Mouse (Mus musculus): ENCODE data around the gene Dkkl1. TPM values are rescaled to one million over a fixed set of nuclear protein-coding genes. Genes with fewer than 3 reads are reported as not detected.

The Dkkl1 gene
- polyA plus RNA-seq, 1 experiment from 2014 or later, result 1.4 TPM

- 96% methylated on average over 18 of the region's 18 CpGs for WGBS
- Histone ChIP-seq H3K9me3 (no peaks in the 10 kb centered on the region), H3K4me1 (peaks cover 5% of the 10 kb centered on the region; the same call in 1 of the 2 replicates), H3K4me3 (no peak overlapping the region), H3K27me3 (no peaks in the 10 kb centered on the region), H3K36me3 (peaks cover 86% of the 10 kb centered on the region), H3K9ac (no peak overlapping the region), H3K4me2 (replicated peaks) (no peak overlapping the region), H3K27ac (no peak overlapping the region)
- ATAC-seq (ENCODE audit: insufficient number of reproducible peaks, insufficient read depth, low FRiP score, low TSS enrichment), result no peak
These were observed 16.6 kb upstream of the Dkkl1 start for GRCm38 (mm10) chr7:45228548-45228947.

GRCm38 (mm10) chr7:45226421-45226820 lies 14.5 kb upstream of the Dkkl1 start:
- H3K4me2 ChIP-seq (replicated peaks), result no peak overlapping the region
- H3K27me3 ChIP-seq, result no peaks in the 10 kb centered on the region
- H3K27ac ChIP-seq, result no peak overlapping the region
- no peak for ATAC-seq (ENCODE audit: insufficient number of reproducible peaks, insufficient read depth, low FRiP score, low TSS enrichment)
- no peak overlapping the region for H3K9ac ChIP-seq
- H3K9me3 ChIP-seq, result no peaks in the 10 kb centered on the region
- no peak overlapping the region for H3K4me3 ChIP-seq
- H3K36me3 ChIP-seq, result peaks cover 88% of the 10 kb centered on the region
- 93% methylated on average over 5 of the region's 5 CpGs for WGBS
- no peaks in the 10 kb centered on the region for H3K4me1 ChIP-seq

- no peak overlapping the region for H3K4me2 ChIP-seq (replicated peaks)
- H3K27ac ChIP-seq, result no peak overlapping the region
- H3K4me3 ChIP-seq, result no peak overlapping the region
- no peak for ATAC-seq (ENCODE audit: insufficient number of reproducible peaks, insufficient read depth, low FRiP score, low TSS enrichment)
- H3K9ac ChIP-seq, result no peak overlapping the region
- H3K4me1 ChIP-seq, result no peaks in the 10 kb centered on the region
- H3K9me3 ChIP-seq, result no peaks in the 10 kb centered on the region
- no peaks in the 10 kb centered on the region for H3K27me3 ChIP-seq
- WGBS, result 95% methylated on average over 7 of the region's 7 CpGs
- H3K36me3 ChIP-seq, result peaks cover 96% of the 10 kb centered on the region
These were observed 12.9 kb upstream of the Dkkl1 start for GRCm38 (mm10) chr7:45224826-45225225.

GRCm38 (mm10) chr7:45221680-45222079 lies 9.7 kb upstream of the Dkkl1 start:
- Histone ChIP-seq H3K4me2 (replicated peaks) (no peak overlapping the region), H3K36me3 (peaks cover 94% of the 10 kb centered on the region), H3K27ac (no peak overlapping the region), H3K9ac (no peak overlapping the region), H3K27me3 (no peaks in the 10 kb centered on the region), H3K4me3 (no peak overlapping the region), H3K4me1 (peaks cover 23% of the 10 kb centered on the region), H3K9me3 (no peaks in the 10 kb centered on the region)
- no peak for ATAC-seq (ENCODE audit: insufficient number of reproducible peaks, insufficient read depth, low FRiP score, low TSS enrichment)
- 90% methylated on average over 2 of the region's 2 CpGs for WGBS

GRCm38 (mm10) chr7:45216442-45217183 lies 4.7 kb upstream of the Dkkl1 start:
- 3% methylated on average over 13 of the region's 13 CpGs for WGBS
- Histone ChIP-seq H3K4me1 (peaks cover 29% of the 10 kb centered on the region), H3K9ac (peak overlapping the region; percentile 99), H3K27ac (peak overlapping the region; percentile 98), H3K9me3 (no peaks in the 10 kb centered on the region), H3K4me3 (peak overlapping the region; percentile 86), H3K4me2 (replicated peaks) (peak overlapping the region; percentile 93), H3K36me3 (peaks cover 45% of the 10 kb centered on the region), H3K27me3 (peaks cover 8% of the 10 kb centered on the region)
- ATAC-seq (ENCODE audit: insufficient number of reproducible peaks, insufficient read depth, low FRiP score, low TSS enrichment), result peak; percentile 77

- Histone ChIP-seq H3K4me3 (peak within 1 kb of the TSS; percentile 86), H3K4me1 (peaks cover 29% of the 10 kb centered on the region), H3K27ac (peak within 1 kb of the TSS; percentile 98), H3K36me3 (peaks cover 38% of the 10 kb centered on the region), H3K27me3 (peaks cover 15% of the 10 kb centered on the region), H3K9ac (peak within 1 kb of the TSS; percentile 99), H3K4me2 (replicated peaks) (peak within 1 kb of the TSS; percentile 93), H3K9me3 (no peaks in the 10 kb centered on the region)
- ATAC-seq (ENCODE audit: insufficient number of reproducible peaks, insufficient read depth, low FRiP score, low TSS enrichment), result peak; percentile 25; the same call in 1 of the 2 replicates
- under 1% methylated on average over 54 of the region's 55 CpGs for WGBS
These were observed 3.9 kb upstream of the Dkkl1 start, which contains the start of gene Tead2 for GRCm38 (mm10) chr7:45215673-45216441. Gene Tead2, plus strand, starts transcription at chr7:45215753.

- no peak overlapping the region for H3K9ac ChIP-seq
- H3K27me3 ChIP-seq, result peaks cover 25% of the 10 kb centered on the region
- peaks cover 16% of the 10 kb centered on the region for H3K36me3 ChIP-seq
- peaks cover 24% of the 10 kb centered on the region for H3K4me1 ChIP-seq
- no peaks in the 10 kb centered on the region for H3K9me3 ChIP-seq
- WGBS, result 51% methylated on average over 5 of the region's 5 CpGs
- ATAC-seq (ENCODE audit: insufficient number of reproducible peaks, insufficient read depth, low FRiP score, low TSS enrichment), result no peak
- H3K4me2 ChIP-seq (replicated peaks), result no peak overlapping the region
- no peak overlapping the region for H3K27ac ChIP-seq
- no peak overlapping the region for H3K4me3 ChIP-seq
These were observed 1.8 kb upstream of the Dkkl1 start for GRCm38 (mm10) chr7:45213708-45214107.

GRCm38 (mm10) chr7:45212356-45212755 lies 409 bp upstream of the Dkkl1 start:
- Histone ChIP-seq H3K27me3 (peaks cover 25% of the 10 kb centered on the region), H3K4me3 (no peak overlapping the region), H3K27ac (no peak overlapping the region), H3K9me3 (no peaks in the 10 kb centered on the region; the same call in 1 of the 2 replicates), H3K36me3 (0 out of 2 replicates have a peak, but pooled peaks cover 3% of the 10 kb centered on the region), H3K9ac (no peak overlapping the region), H3K4me1 (peaks cover 11% of the 10 kb centered on the region), H3K4me2 (replicated peaks) (no peak overlapping the region)
- 69% methylated on average over 7 of the region's 7 CpGs for WGBS
- no peak for ATAC-seq (ENCODE audit: insufficient number of reproducible peaks, insufficient read depth, low FRiP score, low TSS enrichment)

GRCm38 (mm10) chr7:45211070-45211469 lies 877 bp downstream of the Dkkl1 start:
- Histone ChIP-seq H3K36me3 (no peaks in the 10 kb centered on the region), H3K4me3 (no peak overlapping the region), H3K27me3 (peaks cover 25% of the 10 kb centered on the region), H3K27ac (no peak overlapping the region), H3K9ac (no peak overlapping the region), H3K9me3 (no peaks in the 10 kb centered on the region; the same call in 1 of the 2 replicates), H3K4me2 (replicated peaks) (no peak overlapping the region), H3K4me1 (peaks cover 6% of the 10 kb centered on the region; the same call in 1 of the 2 replicates)
- 69% methylated on average over 10 of the region's 10 CpGs for WGBS
- no peak for ATAC-seq (ENCODE audit: insufficient number of reproducible peaks, insufficient read depth, low FRiP score, low TSS enrichment)

- WGBS, result 77% methylated on average over 6 of the region's 6 CpGs
- Histone ChIP-seq H3K27ac (no peak overlapping the region), H3K27me3 (peaks cover 25% of the 10 kb centered on the region)
These were observed 3.7 kb downstream of the Dkkl1 start for GRCm38 (mm10) chr7:45208260-45208659.

GRCm38 (mm10) chr7:45204380-45205143 lies 7.4 kb downstream of the Dkkl1 start, which contains the start of gene Ccdc155:
Gene Ccdc155, minus strand, starts transcription at chr7:45204892.
- peak within 1 kb of the TSS; percentile 79 for H3K27ac ChIP-seq
- no peaks in the 10 kb centered on the region; the same call in 1 of the 2 replicates for H3K9me3 ChIP-seq
- H3K4me1 ChIP-seq, result no peaks in the 10 kb centered on the region
- no peaks in the 10 kb centered on the region for H3K36me3 ChIP-seq
- peak within 1 kb of the TSS; percentile 42 for H3K4me3 ChIP-seq
- no peaks in the 10 kb centered on the region for H3K27me3 ChIP-seq
- peak; percentile 95 for ATAC-seq (ENCODE audit: insufficient number of reproducible peaks, insufficient read depth, low FRiP score, low TSS enrichment)
- peak within 1 kb of the TSS; percentile 55 for H3K4me2 ChIP-seq (replicated peaks)
- peak within 1 kb of the TSS; percentile 38 for H3K9ac ChIP-seq
- 10% methylated on average over 43 of the region's 44 CpGs for WGBS

More at GRCm38 (mm10) chr7:45208260-45208659, 3.7 kb downstream of the Dkkl1 start:
- no peaks in the 10 kb centered on the region; the same call in 1 of the 2 replicates for H3K9me3 ChIP-seq
- no peak overlapping the region for H3K4me2 ChIP-seq (replicated peaks)
- H3K4me1 ChIP-seq, result peaks cover 6% of the 10 kb centered on the region; the same call in 1 of the 2 replicates
- no peak for ATAC-seq (ENCODE audit: insufficient number of reproducible peaks, insufficient read depth, low FRiP score, low TSS enrichment)
- H3K9ac ChIP-seq, result no peak overlapping the region
- no peak overlapping the region for H3K4me3 ChIP-seq
- no peaks in the 10 kb centered on the region for H3K36me3 ChIP-seq

Measured in embryonic facial prominence, embryonic 12.5 days (tissue).